Mouse (Mus musculus) liver, embryonic 14.5 days (tissue): ENCODE measurements around the gene Loxl3.

Experiments
- CTCF ChIP-seq: IDR thresholded peaks from 2 replicates; pipeline ENCODE4 v1.5.1; 2016; ENCODE audit warnings: antibody characterized with exemption, low read depth, control low read depth
- EP300 ChIP-seq: IDR thresholded peaks from 2 replicates; pipeline ENCODE4 v1.6.1; 2016; ENCODE audit warnings: antibody characterized with exemption, low read depth

DNA sequence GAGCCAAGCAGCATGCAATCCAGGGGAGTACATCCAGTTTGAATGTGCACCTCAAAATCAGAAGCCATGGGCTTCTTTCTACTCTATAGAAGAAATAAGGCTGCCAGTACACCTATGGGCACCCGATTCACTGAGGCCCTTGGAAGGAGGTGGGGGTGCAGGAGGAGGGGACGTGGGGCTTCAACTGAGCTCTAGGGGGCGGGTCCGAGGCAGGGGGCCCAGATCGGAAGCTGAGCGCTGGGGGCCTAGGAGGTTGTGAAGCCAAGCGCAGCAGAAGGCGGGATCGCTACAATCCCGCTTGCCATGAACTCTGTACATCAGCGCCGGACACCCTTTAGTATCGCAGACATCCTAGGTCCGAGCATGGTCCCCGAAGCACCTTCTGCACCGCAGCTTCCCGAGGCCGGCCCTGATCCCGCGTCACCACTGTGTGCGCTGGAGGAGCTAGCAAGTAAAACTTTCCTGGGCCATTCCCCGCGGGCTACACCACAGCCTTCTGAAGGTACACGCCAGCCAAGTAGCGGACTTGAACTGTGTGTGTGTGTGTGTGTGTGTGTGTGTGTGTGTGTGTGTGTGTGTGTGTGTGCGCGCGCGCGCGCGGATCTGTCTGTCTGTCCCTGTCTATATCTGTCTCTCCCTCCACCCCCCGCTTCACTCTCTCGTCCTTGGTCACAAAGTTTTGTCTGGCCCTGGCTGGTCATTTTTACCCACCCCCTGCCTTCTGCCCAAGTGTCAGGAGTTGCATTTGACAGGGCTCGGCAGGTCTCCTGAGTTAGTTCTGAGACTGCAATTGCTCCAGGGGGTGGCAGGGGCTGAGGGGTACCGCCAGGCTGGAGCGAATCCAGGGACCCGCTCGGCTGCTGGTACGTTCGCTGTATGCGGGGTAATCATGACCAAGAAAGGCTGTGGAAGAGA, 52.4 kb downstream of the Loxl3 start, which contains the start of gene Lbx2:
- TF ChIP-seq CTCF: no peak
- no peak for TF ChIP-seq EP300
